Mouse (Mus musculus): ENCODE measurements around the gene Gsdma.

DNA sequence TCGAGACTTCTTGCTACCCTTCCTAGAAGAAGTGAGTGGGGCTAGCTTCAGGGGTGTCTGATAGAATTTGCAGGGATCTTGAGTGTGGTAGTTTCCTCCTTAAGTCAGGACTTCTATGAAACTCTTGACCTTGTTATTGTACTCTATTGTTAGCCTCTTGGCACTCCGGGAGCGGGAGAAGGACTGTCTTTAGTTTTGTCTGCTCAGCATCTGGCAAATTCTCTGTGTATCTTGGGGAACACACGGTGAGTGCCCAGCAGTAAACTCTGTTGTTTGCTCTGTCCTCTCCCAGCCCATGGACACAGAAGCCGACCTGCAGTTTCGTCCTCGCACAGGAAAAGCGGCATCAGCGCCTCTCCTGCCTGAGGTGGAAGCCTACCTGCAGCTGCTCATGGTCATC, 21.5 kb downstream of the Gsdma start:
- TF ChIP-seq GATA1 (IDR thresholded peaks at IDR 0.05; ENCODE audit: borderline replicate concordance, low read length) (no peak), FLI1 (IDR thresholded peaks at IDR 0.05; ENCODE audit: low read length) (no peak)

Data from megakaryocyte, embryonic 14.5 days (primary cell).